ENCODE assay signal across 9 mouse cellular contexts in the genomic region with DNA sequence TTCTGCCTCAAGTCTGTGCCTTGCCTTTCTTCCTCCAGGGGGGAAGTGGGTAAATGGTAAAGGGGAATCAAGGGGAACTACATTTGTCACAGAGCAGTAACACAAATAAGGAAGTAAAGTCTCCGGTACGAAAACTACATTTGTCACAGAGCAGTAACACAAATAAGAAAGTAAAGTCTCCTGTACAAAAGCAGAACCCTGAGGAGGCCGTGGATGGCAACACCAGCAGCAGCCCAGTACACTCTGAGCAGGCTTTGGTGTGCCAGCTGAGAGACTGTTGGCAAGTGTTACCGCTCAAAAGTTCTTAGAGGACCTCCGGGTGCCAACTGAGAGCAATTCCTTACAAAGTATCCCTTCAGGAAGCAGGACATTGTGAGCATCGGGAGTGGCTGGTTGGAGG.
DNase-seq lines count a peak whose midpoint lies in the region; ATAC-seq and TF ChIP-seq lines count a peak whose summit lies in the region.
"Had no signal": no experiment of that assay in that cellular context is flagged by ENCODE, and none has a peak within 500 bp of the region (broad histone marks: within the 10 kb centered on the region; RNA-seq: fewer than 3 reads in every experiment).

No protein-coding gene starts in this region.

- H3K4me3 ChIP-seq in liver, adult 2 months (ENCODE audit: insufficient read depth, low read depth, low read length) = no peak overlapping the region
- no peak overlapping the region for H3K4me3 ChIP-seq in ES-E14 (ENCODE audit: insufficient read depth in 1 of 2, low read depth in 1 of 2, low read length in 2 of 2, poor library complexity in 1 of 2, severe bottlenecking in 1 of 2)
- no peak overlapping the region for H3K4me3 ChIP-seq in embryonic facial prominence, embryonic 13.5 days
- H3K4me3 ChIP-seq in limb, embryonic 12.5 days (replicated peaks) = no peak overlapping the region

- 60% methylated on average over 6 of the region's 6 CpGs for WGBS in liver, adult 2 months
- WGBS in embryonic facial prominence, embryonic 13.5 days = 14% methylated on average over 6 of the region's 6 CpGs
- WGBS in limb, embryonic 12.5 days = 17% methylated on average over 6 of the region's 6 CpGs

- TF ChIP-seq CTCF in liver, adult 2 months (IDR thresholded peaks at IDR 0.05; ENCODE audit: low read depth, low read length) = no peak

- H3K4me1 ChIP-seq in liver, adult 2 months (ENCODE audit: control insufficient read depth, insufficient read depth, low read length) = no peaks in the 10 kb centered on the region
- peaks cover 0 to 12% of the 10 kb centered on the region in 2 experiments; a peak in 2 of 4 replicates for H3K4me1 ChIP-seq in ES-E14 (ENCODE audit: control insufficient read depth in 2 of 2, insufficient read depth in 2 of 2, low read length in 2 of 2, poor library complexity in 1 of 2)
- H3K4me1 ChIP-seq in embryonic facial prominence, embryonic 13.5 days = peaks cover 22% of the 10 kb centered on the region
- H3K4me1 ChIP-seq in limb, embryonic 12.5 days (replicated peaks) = peaks cover 28% of the 10 kb centered on the region

- no peak overlapping the region for H3K27ac ChIP-seq in liver, adult 2 months (replicated peaks; ENCODE audit: insufficient read depth, low read depth, low read length)
- H3K27ac ChIP-seq in ES-E14 (ENCODE audit: insufficient read depth, low read depth, low read length, poor library complexity, severe bottlenecking) = peak overlapping the region; percentile 24
- H3K27ac ChIP-seq in embryonic facial prominence, embryonic 13.5 days = peak overlapping the region; percentile 70
- H3K27ac ChIP-seq in limb, embryonic 12.5 days = peak overlapping the region; percentile 85

- H3K9ac ChIP-seq in liver, adult 2 months (ENCODE audit: low read depth, low read length) = no peak overlapping the region
- no peak overlapping the region for H3K9ac ChIP-seq in ES-E14 (ENCODE audit: insufficient read depth, low read depth, low read length, poor library complexity, severe bottlenecking)
- no peak overlapping the region for H3K9ac ChIP-seq in embryonic facial prominence, embryonic 13.5 days
- H3K9ac ChIP-seq in limb, embryonic 12.5 days (replicated peaks) = no peak overlapping the region

- no peak for ATAC-seq in embryonic facial prominence, embryonic 13.5 days (ENCODE audit: insufficient number of reproducible peaks, insufficient read depth, low FRiP score, low TSS enrichment, low read depth)
- no peak for ATAC-seq in limb, embryonic 12.5 days (ENCODE audit: insufficient number of reproducible peaks, insufficient read depth, low FRiP score, low TSS enrichment, low read depth)
- ATAC-seq in erythroblast, adult 5-6 weeks (replicated peaks; ENCODE audit: low FRiP score, poor library complexity, severe bottlenecking) = no peak

- no peak overlapping the region; the same call in 1 of the 2 replicates for H3K4me2 ChIP-seq in embryonic facial prominence, embryonic 13.5 days
- peak overlapping the region; percentile 18; the same call in 1 of the 2 replicates for H3K4me2 ChIP-seq in limb, embryonic 12.5 days

- in situ Hi-C loops in ES-E14 (cut with MboI; ENCODE audit: low sequenced_read_pairs in 2 of 2, unreplicated experiment in 2 of 2) = no loop called here

- no peaks in the 10 kb centered on the region for H3K79me2 ChIP-seq in liver, adult 2 months (ENCODE audit: control insufficient read depth, insufficient read depth, low read length)

- no peaks in the 10 kb centered on the region for H3K9me3 ChIP-seq in ES-E14 (ENCODE audit: control insufficient read depth, insufficient read depth, low read depth, low read length)
- no peaks in the 10 kb centered on the region for H3K9me3 ChIP-seq in embryonic facial prominence, embryonic 13.5 days
- peaks cover 6% of the 10 kb centered on the region; the same call in 1 of the 2 replicates for H3K9me3 ChIP-seq in limb, embryonic 12.5 days

- H3K36me3 ChIP-seq in liver, adult 2 months (ENCODE audit: control insufficient read depth, insufficient read depth, low read length) = no peaks in the 10 kb centered on the region
- H3K36me3 ChIP-seq in ES-E14 (ENCODE audit: control insufficient read depth, insufficient read depth, low read length, poor library complexity, severe bottlenecking) = no peaks in the 10 kb centered on the region
- H3K36me3 ChIP-seq in embryonic facial prominence, embryonic 13.5 days = no peaks in the 10 kb centered on the region
- no peaks in the 10 kb centered on the region for H3K36me3 ChIP-seq in limb, embryonic 12.5 days

- peak; percentile 15 for DNase-seq in liver, adult 2 months (ENCODE audit: extremely low read depth, low read depth, low spot score)
- DNase-seq in liver = no peak
- DNase-seq in ES-E14 (ENCODE audit: low read depth, low spot score) = no peak
- DNase-seq in urinary bladder, postnatal 25 days (ENCODE audit: low spot score) = no peak
- DNase-seq in thymus, postnatal 25 days = no peak
- DNase-seq: kidney, adult 2 months had no signal

- no peak for TF ChIP-seq POLR2A in liver, adult 2 months (IDR thresholded peaks at IDR 0.05; ENCODE audit: extremely low read depth, insufficient read depth, low read length)

- no peaks in the 10 kb centered on the region for H3K27me3 ChIP-seq in liver, adult 2 months (ENCODE audit: control insufficient read depth, insufficient read depth, low read length)
- no peaks in the 10 kb centered on the region for H3K27me3 ChIP-seq in embryonic facial prominence, embryonic 13.5 days
- no peaks in the 10 kb centered on the region; the same call in 1 of the 2 replicates for H3K27me3 ChIP-seq in limb, embryonic 12.5 days

TF ChIP-seq in ES-E14, 5 proteins besides CTCF, POLR2A, EP300 and RAD21:
- TF ChIP-seq MAFK (IDR thresholded peaks at IDR 0.05; ENCODE audit: insufficient read depth, low read depth, low read length) = no peak
- no peak for TF ChIP-seq CHD2 (IDR thresholded peaks at IDR 0.05; ENCODE audit: low read depth, low read length)
- no peak for TF ChIP-seq ZNF384 (IDR thresholded peaks at IDR 0.05; ENCODE audit: low read depth, low read length)
- TF ChIP-seq HCFC1 (IDR thresholded peaks at IDR 0.05; ENCODE audit: borderline replicate concordance, insufficient read depth, low read length) = no peak
- TF ChIP-seq ZC3H11A (IDR thresholded peaks at IDR 0.05; ENCODE audit: borderline replicate concordance, low read depth, low read length) = no peak
